Mouse (Mus musculus): ENCODE measurements around the gene Il4ra. TPM values are rescaled to one million over a fixed set of nuclear protein-coding genes. Genes with fewer than 3 reads are reported as not detected.

Il4ra gene
- total RNA-seq, 2 experiments from 2014 or later: 22.2 to 23.7 TPM

DNA sequence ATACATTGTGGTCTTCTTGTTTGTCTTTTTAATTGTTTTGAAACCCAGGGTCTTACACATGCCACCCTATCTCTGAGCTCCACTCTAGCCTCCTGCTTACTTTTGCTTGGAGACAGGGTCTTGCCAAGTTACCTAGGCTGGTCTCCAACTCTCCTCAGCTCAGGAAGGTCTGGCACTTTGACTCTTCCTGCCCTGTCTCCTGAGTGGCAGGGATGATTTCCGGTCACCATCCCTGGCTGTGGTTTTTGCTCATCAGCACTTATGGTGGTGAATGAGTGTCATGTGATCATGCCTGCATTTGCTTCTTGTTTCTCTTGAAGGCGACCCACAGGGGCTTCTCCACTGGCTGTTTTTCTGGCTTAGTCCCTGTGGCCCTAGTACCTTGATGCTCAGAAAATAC, 21.9 kb downstream of the Il4ra start:
- no peak for DNase-seq

GRCm38 (mm10) chr7:125574832-125575231, 22.9 kb downstream of the Il4ra start:
- no peak for DNase-seq

DNA sequence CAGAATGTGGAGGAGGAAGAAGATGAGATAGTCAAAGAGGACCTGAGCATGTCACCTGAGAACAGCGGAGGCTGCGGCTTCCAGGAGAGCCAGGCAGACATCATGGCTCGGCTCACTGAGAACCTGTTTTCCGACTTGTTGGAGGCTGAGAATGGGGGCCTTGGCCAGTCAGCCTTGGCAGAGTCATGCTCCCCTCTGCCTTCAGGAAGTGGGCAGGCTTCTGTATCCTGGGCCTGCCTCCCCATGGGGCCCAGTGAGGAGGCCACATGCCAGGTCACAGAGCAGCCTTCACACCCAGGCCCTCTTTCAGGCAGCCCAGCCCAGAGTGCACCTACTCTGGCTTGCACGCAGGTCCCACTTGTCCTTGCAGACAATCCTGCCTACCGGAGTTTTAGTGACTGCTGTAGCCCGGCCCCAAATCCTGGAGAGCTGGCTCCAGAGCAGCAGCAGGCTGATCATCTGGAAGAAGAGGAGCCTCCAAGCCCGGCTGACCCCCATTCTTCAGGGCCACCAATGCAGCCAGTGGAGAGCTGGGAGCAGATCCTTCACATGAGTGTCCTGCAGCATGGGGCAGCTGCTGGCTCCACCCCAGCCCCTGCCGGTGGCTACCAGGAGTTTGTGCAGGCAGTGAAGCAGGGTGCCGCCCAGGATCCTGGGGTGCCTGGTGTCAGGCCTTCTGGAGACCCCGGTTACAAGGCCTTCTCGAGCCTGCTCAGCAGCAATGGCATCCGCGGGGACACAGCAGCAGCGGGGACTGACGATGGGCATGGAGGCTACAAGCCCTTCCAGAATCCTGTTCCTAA, 24.0 kb downstream of the Il4ra start:
- no peak for DNase-seq

GRCm38 (mm10) chr7:125576982-125577381, 25.1 kb downstream of the Il4ra start:
- DNase-seq: peak; percentile 85

GRCm38 (mm10) chr7:125577486-125578088, 25.7 kb downstream of the Il4ra start:
- no peak for DNase-seq

- no peak for DNase-seq
These were observed 26.2 kb downstream of the Il4ra start for GRCm38 (mm10) chr7:125578106-125578505.

DNA sequence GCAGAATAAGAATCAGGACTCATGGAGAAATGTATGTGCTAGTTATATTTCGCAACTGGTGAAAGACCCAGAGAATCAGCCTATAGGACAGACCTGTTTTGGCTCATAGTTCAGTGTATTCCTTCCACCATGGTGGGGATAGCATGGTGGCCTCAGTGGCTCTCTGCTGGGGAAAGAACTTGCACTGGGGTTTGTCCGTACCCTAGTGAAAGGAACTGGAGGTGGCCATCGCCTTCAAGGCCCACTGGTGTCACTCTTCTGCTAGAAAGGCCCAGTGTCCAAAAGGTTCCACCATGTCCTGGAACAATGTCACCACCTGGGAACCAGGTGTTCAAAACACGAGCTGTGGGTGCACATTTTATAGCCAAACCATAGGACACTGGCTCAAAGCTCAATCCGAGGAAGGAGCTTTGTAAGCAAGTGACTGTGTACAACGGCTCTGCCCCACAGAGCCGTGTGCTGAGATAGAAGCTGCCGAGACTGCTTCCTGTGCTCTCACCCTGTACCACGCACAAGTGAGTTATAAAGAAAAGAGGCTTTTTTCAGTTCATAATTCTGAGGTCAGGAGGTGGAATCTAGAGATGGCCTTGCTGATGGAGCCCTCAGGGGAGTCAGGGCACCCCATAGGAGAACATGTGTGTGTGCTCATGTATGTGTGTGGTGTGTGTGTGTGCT, 27.8 kb downstream of the Il4ra start:
- no peak for DNase-seq

DNA sequence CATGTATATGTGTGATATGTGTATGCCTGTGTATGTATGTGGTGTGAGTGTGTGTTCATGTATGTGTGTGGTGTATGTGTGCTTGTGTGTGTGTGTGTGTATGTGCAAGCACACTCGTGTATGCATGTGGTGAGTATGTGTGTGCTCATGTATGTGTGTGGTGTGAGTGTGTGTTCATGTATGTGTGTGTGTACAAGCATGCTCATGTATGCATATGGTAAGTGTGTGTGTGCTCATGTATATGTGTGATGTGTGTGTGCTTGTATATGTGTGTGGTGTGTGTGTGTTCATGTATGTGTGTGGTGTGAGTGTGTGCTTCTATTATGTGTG, 28.3 kb downstream of the Il4ra start:
- DNase-seq: no peak

DNA sequence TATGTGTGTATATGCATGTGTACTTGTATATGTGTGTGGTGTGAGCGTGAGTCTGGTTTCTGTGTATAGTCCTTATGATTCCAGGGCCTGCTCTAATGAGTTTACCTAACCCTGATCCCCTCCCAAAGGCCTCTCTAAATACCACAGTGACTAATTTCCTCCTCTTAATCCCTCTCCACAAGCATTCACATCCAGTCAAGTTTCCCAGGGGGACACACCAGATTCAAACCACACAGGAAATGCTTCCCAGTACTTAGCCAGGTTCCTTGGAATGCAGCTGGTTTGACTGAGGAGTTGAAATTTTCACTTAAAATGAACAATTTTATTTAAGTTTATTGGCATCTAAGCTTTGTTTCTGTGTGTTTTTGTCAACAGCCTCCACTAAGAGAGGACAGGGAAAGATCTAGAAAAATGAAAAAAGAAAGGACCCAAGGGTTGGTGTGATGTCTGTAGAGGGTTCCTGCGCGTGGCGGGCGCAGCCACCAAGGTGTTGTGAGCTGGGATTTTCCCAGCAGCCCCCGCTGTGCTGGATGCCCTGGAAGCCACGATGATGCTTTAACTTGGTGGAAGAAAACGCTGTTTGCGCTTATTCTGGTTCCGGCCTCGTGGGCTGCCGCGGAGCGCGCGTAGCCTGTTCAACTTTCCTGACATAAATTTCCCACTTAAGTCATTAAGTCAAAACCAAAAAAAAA, 28.9 kb downstream of the Il4ra start:
- DNase-seq: no peak

DNA sequence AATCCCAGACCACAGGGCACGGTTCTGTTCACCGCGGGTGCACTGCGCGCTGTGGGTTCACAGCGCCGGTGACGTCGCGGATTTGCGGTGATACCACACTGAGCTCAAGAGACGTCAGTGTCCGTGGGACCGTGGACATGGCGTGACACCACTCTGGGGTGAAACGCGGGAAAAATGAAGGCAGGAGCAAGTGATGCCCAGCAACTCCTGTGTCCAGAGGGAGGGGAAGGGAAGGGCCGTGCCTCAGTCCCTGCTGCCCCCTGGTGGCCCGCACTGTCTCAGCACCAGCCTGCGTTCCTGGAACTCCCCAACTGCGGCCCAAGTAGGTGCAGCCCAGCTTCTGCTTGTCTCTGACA, 29.4 kb downstream of the Il4ra start:
- DNase-seq: peak; percentile 94

DNA sequence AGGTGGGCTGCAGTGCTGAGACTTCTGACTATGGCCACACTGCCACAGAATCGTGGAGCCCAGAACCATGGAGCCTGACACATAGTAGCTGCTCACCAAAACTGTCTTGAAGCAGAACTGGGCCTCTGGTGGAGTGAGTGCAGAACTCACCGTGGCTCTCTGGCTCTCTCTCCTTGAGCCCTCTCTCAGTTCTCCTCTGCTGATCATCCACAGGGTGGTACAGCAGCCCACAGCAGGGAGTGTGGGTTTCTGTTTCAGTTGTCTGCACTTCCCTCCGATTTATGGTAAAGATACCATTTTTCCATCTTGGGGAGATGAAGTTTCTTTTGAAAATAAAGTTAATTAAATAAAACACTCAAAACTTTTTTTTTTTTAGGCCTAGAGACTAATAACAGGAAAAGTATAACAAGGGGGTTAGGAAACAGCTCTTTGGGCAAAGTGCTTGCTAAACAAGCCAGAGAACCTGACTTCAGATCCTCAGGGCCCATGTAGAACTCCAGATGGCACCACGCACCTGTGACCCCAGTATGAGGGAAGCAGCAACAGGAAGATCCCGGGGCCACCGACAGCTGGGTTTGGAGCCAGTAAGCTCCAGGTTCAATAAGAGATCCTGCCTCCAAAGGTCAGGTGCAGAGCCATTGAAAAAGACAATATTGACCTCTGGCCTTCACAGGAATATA, 31.5 kb downstream of the Il4ra start:
- DNase-seq: no peak

- no peak for DNase-seq
These were observed 32.1 kb downstream of the Il4ra start for GRCm38 (mm10) chr7:125584005-125584369.

- no peak for DNase-seq
These were observed 34.4 kb downstream of the Il4ra start for GRCm38 (mm10) chr7:125586355-125586754.

DNA sequence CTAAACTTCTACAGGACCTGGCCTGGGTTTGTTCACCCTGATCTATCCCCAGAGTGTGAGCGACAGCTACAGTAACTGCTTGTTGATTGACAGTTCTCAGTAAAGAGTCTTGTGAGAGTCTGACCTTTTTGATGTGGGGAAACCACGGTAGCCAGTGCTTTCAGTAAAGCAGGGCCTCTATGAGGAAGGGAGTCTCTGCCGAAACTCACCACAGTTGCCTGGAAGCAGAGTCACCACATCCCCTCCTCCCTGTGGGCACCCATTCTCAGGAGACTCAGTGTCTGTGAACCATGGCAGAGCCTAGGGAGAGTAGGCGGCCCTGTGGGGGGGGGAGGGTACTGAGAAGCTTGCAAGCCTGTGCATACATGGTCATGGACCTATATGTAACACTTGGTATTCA, 36.8 kb downstream of the Il4ra start:
- no peak for DNase-seq

GRCm38 (mm10) chr7:125589896-125590295, 38.0 kb downstream of the Il4ra start:
- no peak for DNase-seq

DNA sequence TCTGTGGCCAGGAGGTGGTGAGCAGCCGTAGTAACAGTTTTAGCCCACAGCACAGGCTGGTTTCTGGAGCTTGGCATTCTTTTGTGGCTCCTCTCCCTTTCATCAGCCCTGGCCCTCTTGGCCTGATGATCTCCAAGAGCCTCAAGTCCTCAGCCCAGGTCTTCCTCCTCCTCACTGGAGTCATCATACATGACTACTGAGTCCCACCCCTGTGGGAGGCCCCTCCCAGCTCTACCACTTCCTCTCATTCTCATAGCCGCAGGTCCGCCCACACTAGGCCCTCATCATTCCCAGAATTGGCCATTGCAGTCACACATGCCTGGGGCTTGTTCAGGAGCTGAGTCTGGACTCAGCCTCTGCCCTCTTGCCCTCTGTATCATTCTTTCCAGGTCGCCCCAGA, 41.9 kb downstream of the Il4ra start:
- DNase-seq: no peak

- no peak for DNase-seq
These were observed 44.5 kb downstream of the Il4ra start for GRCm38 (mm10) chr7:125596406-125596805.

DNA sequence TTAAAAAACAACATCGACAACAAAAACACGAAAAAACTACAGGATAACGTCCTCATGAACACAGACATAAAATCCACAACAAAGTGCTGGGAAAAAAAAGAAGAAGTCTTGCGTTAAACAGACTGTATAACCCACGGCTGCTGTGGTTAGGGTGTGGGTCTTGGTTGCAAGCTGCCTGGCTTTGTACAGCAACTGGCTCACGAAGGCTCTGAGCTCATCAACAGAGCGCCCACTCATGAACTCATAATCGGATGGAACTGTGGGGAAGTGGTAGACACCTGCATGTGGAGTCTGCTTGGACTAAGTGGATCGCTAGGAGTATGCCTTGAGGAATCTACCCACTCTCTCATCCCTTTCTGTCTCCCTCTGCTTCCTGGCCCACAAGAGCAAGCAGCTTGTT, 45.2 kb downstream of the Il4ra start:
- DNase-seq: no peak

- no peak for DNase-seq
These were observed 45.8 kb downstream of the Il4ra start for GRCm38 (mm10) chr7:125597516-125598347.

DNA sequence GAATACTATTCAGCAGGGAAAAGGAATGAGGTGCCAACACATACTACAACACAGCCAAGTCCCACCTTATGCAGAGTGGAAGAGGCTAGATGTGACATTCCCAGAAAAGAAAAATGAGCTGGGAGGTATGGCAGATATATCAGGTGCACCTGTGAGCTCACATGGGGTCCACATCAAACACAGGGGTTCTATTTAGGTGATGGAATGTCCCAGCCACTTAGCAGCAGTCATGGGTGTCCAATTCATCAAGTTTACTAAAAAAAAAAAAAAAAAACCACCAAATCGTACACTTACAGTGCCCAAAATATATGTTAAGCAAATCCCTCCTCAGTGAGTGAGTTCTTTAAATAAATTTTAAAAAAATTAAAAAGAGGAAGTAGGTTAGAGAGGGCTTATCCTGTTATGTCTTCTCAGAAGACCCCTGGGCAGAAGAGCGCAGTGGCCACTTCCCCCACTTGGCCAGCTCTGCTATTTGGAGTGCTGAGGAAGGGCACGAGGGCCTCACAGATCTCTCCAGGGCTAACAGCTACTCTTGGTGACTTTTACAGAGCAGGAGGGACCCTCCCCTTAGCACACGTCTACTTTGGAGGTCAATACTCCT, 47.6 kb downstream of the Il4ra start:
- DNase-seq: no peak

DNA sequence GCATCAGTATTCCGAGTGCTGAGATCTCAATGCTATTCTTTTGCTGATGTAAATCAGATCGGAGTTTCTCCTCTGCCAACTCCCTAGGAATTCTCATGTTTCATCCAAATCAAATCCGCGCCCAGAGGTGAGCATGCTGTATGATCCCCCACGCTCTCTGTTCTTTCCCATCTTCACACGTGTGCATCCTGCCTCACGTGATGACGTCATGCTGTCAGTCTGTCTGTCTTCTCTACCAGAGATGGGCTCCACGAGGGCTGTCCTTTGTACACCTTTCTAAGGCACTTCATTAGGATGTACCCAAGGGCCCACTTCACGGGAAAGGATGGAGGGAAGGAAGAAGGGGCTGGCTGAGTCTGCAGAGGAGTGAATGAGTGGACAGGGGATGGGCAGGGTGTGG, 48.2 kb downstream of the Il4ra start:
- DNase-seq: no peak
